Mouse (Mus musculus): Measurements from ENCODE around the gene Cdc42ep5. TPM values are rescaled to one million over a fixed set of nuclear protein-coding genes. Genes with fewer than 3 reads are reported as not detected.

Cdc42ep5 gene
- polyA plus RNA-seq, 1 experiment from 2014 or later = 5.3 TPM

GRCm38 (mm10) chr7:4148341-4149208 is 16.1 kb downstream of the Cdc42ep5 start:
- Histone ChIP-seq H3K27ac (replicated peaks; ENCODE audit: low read depth, low read length) (peak overlapping the region; percentile 89), H3K4me2 (ENCODE audit: low read length) (peak overlapping the region; percentile 92), H3K4me1 (ENCODE audit: control insufficient read depth, insufficient read depth, low read length) (peaks cover 22% of the 10 kb centered on the region), H3K9ac (replicated peaks; ENCODE audit: low read length) (peak overlapping the region; percentile 84), H3K9me3 (ENCODE audit: control insufficient read depth, low read length) (no peaks in the 10 kb centered on the region), H3K36me3 (ENCODE audit: control insufficient read depth, insufficient read depth, low read length) (peaks cover 47% of the 10 kb centered on the region), H3K27me3 (ENCODE audit: control insufficient read depth, insufficient read depth, low read length) (peaks cover 17% of the 10 kb centered on the region), H3K4me3 (replicated peaks; ENCODE audit: low read depth, low read length) (peak overlapping the region; percentile 72)
- no peak for ATAC-seq (ENCODE audit: low FRiP score, low TSS enrichment)
- 29% methylated on average over 18 of the region's 18 CpGs for WGBS
- no peak for DNase-seq

- Histone ChIP-seq H3K4me3 (replicated peaks; ENCODE audit: low read depth, low read length) (no peak overlapping the region), H3K4me1 (ENCODE audit: control insufficient read depth, insufficient read depth, low read length) (peaks cover 22% of the 10 kb centered on the region), H3K27ac (replicated peaks; ENCODE audit: low read depth, low read length) (no peak overlapping the region), H3K9ac (replicated peaks; ENCODE audit: low read length) (no peak overlapping the region), H3K9me3 (ENCODE audit: control insufficient read depth, low read length) (no peaks in the 10 kb centered on the region), H3K4me2 (ENCODE audit: low read length) (no peak overlapping the region), H3K27me3 (ENCODE audit: control insufficient read depth, insufficient read depth, low read length) (peaks cover 17% of the 10 kb centered on the region), H3K36me3 (ENCODE audit: control insufficient read depth, insufficient read depth, low read length) (peaks cover 54% of the 10 kb centered on the region)
- ATAC-seq (ENCODE audit: low FRiP score, low TSS enrichment) (no peak), DNase-seq (no peak)
- 87% methylated on average over 4 of the region's 4 CpGs for whole genome bisulfite sequencing
Observed at GRCm38 (mm10) chr7:4147836-4148235, 16.8 kb downstream of the Cdc42ep5 start.

DNA sequence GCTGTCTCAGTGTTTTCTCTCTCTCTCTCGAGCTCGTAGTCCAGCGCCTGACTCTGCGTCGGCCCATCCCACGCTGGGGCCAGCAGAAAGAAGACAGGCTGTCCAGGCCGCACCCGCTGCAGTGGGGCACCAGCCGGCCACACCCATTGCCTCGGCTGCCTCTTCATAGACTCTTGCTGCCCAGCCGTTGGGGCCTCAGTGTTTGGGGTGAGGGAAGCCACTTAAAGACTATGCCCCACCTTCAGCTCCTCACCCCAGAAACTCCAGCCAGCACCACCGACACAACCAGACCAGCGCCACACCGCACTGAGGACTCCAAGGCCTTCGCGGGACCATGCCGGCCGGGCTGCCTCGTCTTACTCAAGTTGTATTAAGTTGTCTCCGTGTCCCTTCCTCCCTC is 17.3 kb downstream of the Cdc42ep5 start:
- Histone ChIP-seq H3K4me3 (replicated peaks; ENCODE audit: low read depth, low read length) (no peak overlapping the region), H3K9me3 (ENCODE audit: control insufficient read depth, low read length) (no peaks in the 10 kb centered on the region), H3K36me3 (ENCODE audit: control insufficient read depth, insufficient read depth, low read length) (peaks cover 59% of the 10 kb centered on the region), H3K4me1 (ENCODE audit: control insufficient read depth, insufficient read depth, low read length) (peaks cover 22% of the 10 kb centered on the region), H3K9ac (replicated peaks; ENCODE audit: low read length) (no peak overlapping the region), H3K4me2 (ENCODE audit: low read length) (no peak overlapping the region), H3K27me3 (ENCODE audit: control insufficient read depth, insufficient read depth, low read length) (peaks cover 17% of the 10 kb centered on the region), H3K27ac (replicated peaks; ENCODE audit: low read depth, low read length) (no peak overlapping the region)
- ATAC-seq (ENCODE audit: low FRiP score, low TSS enrichment) = no peak
- WGBS = 91% methylated on average over 20 of the region's 20 CpGs
- DNase-seq = no peak

DNA sequence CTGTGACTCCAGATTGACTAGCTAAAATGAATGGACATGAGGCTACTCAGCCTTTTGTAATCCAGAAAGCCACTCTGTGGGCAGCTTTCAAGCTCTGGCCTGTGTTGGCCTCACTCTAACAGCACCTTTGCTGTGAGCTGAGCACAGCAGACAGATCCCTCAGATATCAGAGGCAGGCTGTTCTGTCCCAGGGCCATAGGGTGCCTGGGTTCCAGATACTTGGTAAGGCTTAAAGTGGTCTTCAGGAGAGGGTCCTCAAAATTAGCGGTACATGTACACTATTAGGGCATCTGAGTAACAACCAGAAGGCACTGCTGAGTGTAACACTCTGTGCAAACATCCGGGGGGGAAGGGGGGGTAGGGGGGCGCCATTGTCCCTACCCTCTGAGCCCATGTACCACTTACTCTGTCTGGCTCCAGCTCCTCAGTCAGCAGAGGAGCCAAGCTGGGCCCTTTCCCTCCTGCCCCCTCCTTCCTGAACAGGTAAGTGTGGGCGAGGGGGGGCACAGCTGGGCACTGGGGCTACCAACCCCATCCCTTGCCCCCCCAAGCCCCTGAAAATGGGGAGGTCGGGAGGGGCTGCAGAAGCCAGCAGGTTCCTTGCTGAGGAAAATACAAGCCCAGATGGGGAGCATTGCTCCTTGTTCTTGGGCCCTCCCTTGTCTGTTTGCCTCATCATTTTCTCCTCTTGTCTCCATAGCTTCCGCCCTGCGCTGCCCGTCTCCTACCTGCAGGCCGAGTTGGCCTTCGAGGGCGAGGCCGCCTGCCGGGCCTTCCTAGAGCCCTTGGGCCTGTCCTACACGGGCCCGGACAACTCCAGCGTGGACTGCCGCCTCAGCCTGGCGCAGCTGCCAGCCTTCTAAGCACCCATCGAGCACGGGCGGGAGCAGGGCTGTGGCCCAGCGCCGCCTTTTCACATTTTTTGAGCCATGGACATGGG is 18.1 kb downstream of the Cdc42ep5 start:
- WGBS = 96% methylated on average over 23 of the region's 23 CpGs
- no peak for DNase-seq
- Histone ChIP-seq H3K9me3 (ENCODE audit: control insufficient read depth, low read length) (no peaks in the 10 kb centered on the region), H3K36me3 (ENCODE audit: control insufficient read depth, insufficient read depth, low read length) (peaks cover 68% of the 10 kb centered on the region), H3K4me2 (ENCODE audit: low read length) (no peak overlapping the region), H3K4me3 (replicated peaks; ENCODE audit: low read depth, low read length) (no peak overlapping the region), H3K27me3 (ENCODE audit: control insufficient read depth, insufficient read depth, low read length) (peaks cover 13% of the 10 kb centered on the region), H3K9ac (replicated peaks; ENCODE audit: low read length) (no peak overlapping the region), H3K27ac (replicated peaks; ENCODE audit: low read depth, low read length) (no peak overlapping the region), H3K4me1 (ENCODE audit: control insufficient read depth, insufficient read depth, low read length) (peaks cover 21% of the 10 kb centered on the region)
- no peak for ATAC-seq (ENCODE audit: low FRiP score, low TSS enrichment)

DNA sequence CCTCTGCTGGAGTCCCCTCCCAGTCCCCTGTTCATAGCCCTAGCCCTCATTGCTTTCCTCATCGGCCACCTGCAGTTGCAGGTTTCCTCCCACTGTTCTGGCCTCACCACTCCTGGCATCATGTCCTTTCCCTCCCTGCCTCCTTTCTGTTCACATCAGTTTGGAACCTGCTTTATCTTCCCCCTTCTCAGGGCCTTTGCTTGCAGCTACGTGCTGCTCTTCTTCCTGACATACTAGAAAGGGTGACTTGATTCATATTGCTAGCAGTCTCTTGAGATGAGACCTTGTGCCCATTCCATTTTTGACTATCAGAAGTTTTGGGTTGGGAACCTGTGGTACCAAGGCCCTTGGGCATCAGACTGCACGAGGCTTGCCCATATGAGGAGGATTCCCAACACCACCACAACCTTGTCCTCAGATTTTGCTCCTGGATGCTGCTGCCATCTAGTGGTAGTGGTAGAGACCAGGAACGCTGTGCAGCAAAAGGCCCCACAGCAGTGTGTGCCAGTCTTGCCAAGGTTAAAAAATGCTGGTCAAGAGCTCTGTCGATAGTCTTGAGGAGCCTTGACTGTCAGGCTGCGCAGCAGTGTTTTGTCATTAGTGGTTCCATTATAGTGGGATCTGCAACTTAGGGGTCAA is 19.0 kb downstream of the Cdc42ep5 start:
- peaks cover 5% of the 10 kb centered on the region for H3K27me3 ChIP-seq (ENCODE audit: control insufficient read depth, insufficient read depth, low read length)
- H3K9ac ChIP-seq (replicated peaks; ENCODE audit: low read length) = no peak overlapping the region
- ATAC-seq (ENCODE audit: low FRiP score, low TSS enrichment) (no peak), DNase-seq (peak; percentile 70)
- H3K4me1 ChIP-seq (ENCODE audit: control insufficient read depth, insufficient read depth, low read length) = peaks cover 16% of the 10 kb centered on the region
- H3K27ac ChIP-seq (replicated peaks; ENCODE audit: low read depth, low read length) = no peak overlapping the region
- H3K36me3 ChIP-seq (ENCODE audit: control insufficient read depth, insufficient read depth, low read length) = peaks cover 76% of the 10 kb centered on the region
- WGBS = 71% methylated on average over 6 of the region's 6 CpGs
- H3K4me3 ChIP-seq (replicated peaks; ENCODE audit: low read depth, low read length) = no peak overlapping the region
- H3K4me2 ChIP-seq (ENCODE audit: low read length) = no peak overlapping the region
- no peaks in the 10 kb centered on the region for H3K9me3 ChIP-seq (ENCODE audit: control insufficient read depth, low read length)

- ATAC-seq (ENCODE audit: low FRiP score, low TSS enrichment) = no peak
- Histone ChIP-seq H3K27ac (replicated peaks; ENCODE audit: low read depth, low read length) (no peak overlapping the region), H3K27me3 (ENCODE audit: control insufficient read depth, insufficient read depth, low read length) (no peaks in the 10 kb centered on the region), H3K9ac (replicated peaks; ENCODE audit: low read length) (no peak overlapping the region), H3K4me1 (ENCODE audit: control insufficient read depth, insufficient read depth, low read length) (peaks cover 8% of the 10 kb centered on the region), H3K36me3 (ENCODE audit: control insufficient read depth, insufficient read depth, low read length) (peaks cover 83% of the 10 kb centered on the region), H3K4me3 (replicated peaks; ENCODE audit: low read depth, low read length) (no peak overlapping the region), H3K4me2 (ENCODE audit: low read length) (no peak overlapping the region), H3K9me3 (ENCODE audit: control insufficient read depth, low read length) (no peaks in the 10 kb centered on the region)
- DNase-seq = no peak
- 94% methylated on average over 20 of the region's 20 CpGs for WGBS
Observed at GRCm38 (mm10) chr7:4144766-4145551, 19.7 kb downstream of the Cdc42ep5 start.

DNA sequence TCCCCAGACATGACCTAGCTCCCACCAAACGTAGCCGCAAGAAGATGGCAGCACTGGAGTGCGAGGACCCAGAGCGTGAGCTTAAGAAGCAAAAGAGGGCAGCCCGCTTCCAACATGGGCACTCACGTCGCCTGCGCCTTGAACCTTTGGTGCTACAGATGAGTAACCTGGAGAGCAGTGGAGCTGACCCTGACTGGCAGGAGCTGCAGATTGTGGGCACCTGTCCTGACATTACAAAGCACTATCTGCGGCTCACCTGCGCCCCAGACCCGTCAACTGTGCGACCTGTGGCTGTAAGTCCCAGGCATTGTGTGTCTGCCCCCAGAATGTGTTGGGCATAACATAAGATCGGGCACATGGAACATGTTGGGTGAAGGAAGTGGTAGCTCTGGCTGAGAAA is 20.6 kb downstream of the Cdc42ep5 start:
- Histone ChIP-seq H3K9ac (replicated peaks; ENCODE audit: low read length) (no peak overlapping the region), H3K27ac (replicated peaks; ENCODE audit: low read depth, low read length) (no peak overlapping the region), H3K9me3 (ENCODE audit: control insufficient read depth, low read length) (no peaks in the 10 kb centered on the region), H3K4me3 (replicated peaks; ENCODE audit: low read depth, low read length) (no peak overlapping the region), H3K27me3 (ENCODE audit: control insufficient read depth, insufficient read depth, low read length) (no peaks in the 10 kb centered on the region), H3K4me1 (ENCODE audit: control insufficient read depth, insufficient read depth, low read length) (peaks cover 6% of the 10 kb centered on the region), H3K36me3 (ENCODE audit: control insufficient read depth, insufficient read depth, low read length) (peaks cover 92% of the 10 kb centered on the region), H3K4me2 (ENCODE audit: low read length) (no peak overlapping the region)
- DNase-seq = no peak
- 96% methylated on average over 13 of the region's 13 CpGs for WGBS
- ATAC-seq (ENCODE audit: low FRiP score, low TSS enrichment) = no peak

DNA sequence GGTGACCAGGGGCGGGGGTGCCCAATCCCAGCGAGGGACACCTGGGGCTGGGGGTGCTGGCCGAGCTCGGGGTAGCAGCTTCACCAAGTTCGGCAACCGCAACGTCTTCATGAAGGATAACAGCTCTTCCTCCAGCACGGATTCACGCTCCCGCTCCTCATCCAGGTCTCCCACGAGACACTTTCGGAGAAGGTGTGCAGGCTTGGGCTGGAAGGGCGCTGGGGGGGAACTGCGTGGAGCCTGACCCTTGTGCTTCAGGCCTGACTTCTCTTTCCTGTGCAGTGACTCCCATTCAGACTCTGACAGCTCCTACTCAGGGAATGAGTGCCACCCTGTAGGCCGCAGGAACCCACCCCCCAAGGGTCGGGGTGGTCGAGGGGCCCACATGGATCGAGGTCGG is 21.2 kb downstream of the Cdc42ep5 start:
- peaks cover 3% of the 10 kb centered on the region for H3K4me1 ChIP-seq (ENCODE audit: control insufficient read depth, insufficient read depth, low read length)
- no peaks in the 10 kb centered on the region for H3K27me3 ChIP-seq (ENCODE audit: control insufficient read depth, insufficient read depth, low read length)
- H3K36me3 ChIP-seq (ENCODE audit: control insufficient read depth, insufficient read depth, low read length) = peaks cover 97% of the 10 kb centered on the region
- H3K4me3 ChIP-seq (replicated peaks; ENCODE audit: low read depth, low read length) = no peak overlapping the region
- no peak overlapping the region for H3K27ac ChIP-seq (replicated peaks; ENCODE audit: low read depth, low read length)
- H3K9me3 ChIP-seq (ENCODE audit: control insufficient read depth, low read length) = no peaks in the 10 kb centered on the region
- 97% methylated on average over 19 of the region's 19 CpGs for WGBS
- no peak overlapping the region for H3K4me2 ChIP-seq (ENCODE audit: low read length)
- no peak overlapping the region for H3K9ac ChIP-seq (replicated peaks; ENCODE audit: low read length)
- DNase-seq = no peak
- ATAC-seq (ENCODE audit: low FRiP score, low TSS enrichment) = no peak

Data from midbrain, embryonic 14.5 days (tissue).